Mouse (Mus musculus) limb, embryonic 15.5 days (tissue): Measurements from ENCODE around the gene Pdha2. TPM values are rescaled to one million over a fixed set of nuclear protein-coding genes. Genes with fewer than 3 reads are reported as not detected.

ENCODE experiments used
- ATAC-seq: fragments of 200-750 bp; cut with Nextera tagmentation; 2 replicates; pipeline ENCODE4 v1.8.0; 2017; ENCODE audit warnings: low read depth, moderate TSS enrichment; ENCODE audit not compliant: insufficient number of reproducible peaks, low FRiP score, low TSS enrichment
- H3K27ac ChIP-seq: fragments of 300-500 bp; sonication (generic); 2 replicates; pipeline ENCODE4 v1.5.1; 2015; ENCODE audit warnings: moderate library complexity, mild to moderate bottlenecking, inconsistent platforms
- H3K27me3 ChIP-seq: fragments of 300-500 bp; sonication (generic); 2 replicates; pipeline ENCODE4 v1.6.1; 2015; ENCODE audit warnings: inconsistent platforms
- H3K36me3 ChIP-seq: fragments of 300-500 bp; sonication (generic); 2 replicates; pipeline ENCODE4 v1.6.1; 2015; ENCODE audit warnings: inconsistent platforms
- H3K4me1 ChIP-seq: fragments of 300-500 bp; sonication (generic); 2 replicates; pipeline ENCODE4 v1.6.1; 2015; ENCODE audit warnings: inconsistent platforms
- H3K4me2 ChIP-seq: fragments of 300-500 bp; sonication (generic); 2 replicates; pipeline ENCODE4 v1.6.1; 2015; ENCODE audit warnings: mild to moderate bottlenecking, inconsistent platforms
- H3K4me3 ChIP-seq: fragments of 300-500 bp; sonication (generic); 2 replicates; pipeline ENCODE4 v1.5.1; 2015; ENCODE audit warnings: mild to moderate bottlenecking, inconsistent platforms
- H3K9ac ChIP-seq: fragments of 300-500 bp; sonication (generic); 2 replicates; pipeline ENCODE4 v1.6.1; 2015; ENCODE audit warnings: inconsistent platforms
- H3K9me3 ChIP-seq: fragments of 300-500 bp; sonication (generic); 2 replicates; pipeline ENCODE4 v1.6.1; 2016; ENCODE audit warnings: inconsistent platforms
- WGBS: fragments of 180-500 bp; shearing (Covaris S2); methylation state at CpG from one replicate; pipeline ENCODE4 v1.1.7; 2015; 5-methylcytosine and 5-hydroxymethylcytosine counted together
- polyA plus RNA-seq: library from polyadenylated mRNA; unstranded; fragments of >200 nt; fragmentation: Nextera tagmentation; extraction: Ambion mirVana; gene quantifications from 2 replicates; pipeline ENCODE4 v1.2.1, GENCODE M21; 2015

Pdha2 gene
- polyA plus RNA-seq, 1 experiment from 2014 or later = not detected

DNA sequence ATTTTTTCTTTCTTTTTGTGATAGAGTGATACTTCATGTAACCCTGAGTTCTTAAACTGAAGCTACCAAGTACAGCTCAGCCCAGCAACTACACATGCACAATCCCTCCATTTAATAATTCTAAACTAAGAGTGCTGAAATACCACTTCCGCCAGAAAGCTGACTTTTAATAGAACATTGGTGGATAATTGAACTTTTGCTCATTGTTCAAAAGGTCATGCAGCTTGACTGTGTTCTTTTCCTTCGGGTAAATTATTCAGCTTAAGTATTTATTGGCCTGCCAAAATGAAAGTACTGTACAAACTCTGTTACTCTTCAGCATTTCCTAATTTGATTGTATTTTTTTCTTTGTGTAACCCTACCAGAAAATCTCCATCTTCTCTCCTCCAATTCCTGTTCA lies 10.4 kb downstream of the Pdha2 start:
- Histone ChIP-seq H3K4me2 (no peak overlapping the region), H3K27ac (no peak overlapping the region), H3K4me3 (no peak overlapping the region), H3K27me3 (no peaks in the 10 kb centered on the region), H3K9ac (no peak overlapping the region), H3K4me1 (no peaks in the 10 kb centered on the region), H3K36me3 (no peaks in the 10 kb centered on the region), H3K9me3 (no peaks in the 10 kb centered on the region)
- WGBS = 60% methylated on average over 2 of the region's 2 CpGs
- ATAC-seq = no peak

DNA sequence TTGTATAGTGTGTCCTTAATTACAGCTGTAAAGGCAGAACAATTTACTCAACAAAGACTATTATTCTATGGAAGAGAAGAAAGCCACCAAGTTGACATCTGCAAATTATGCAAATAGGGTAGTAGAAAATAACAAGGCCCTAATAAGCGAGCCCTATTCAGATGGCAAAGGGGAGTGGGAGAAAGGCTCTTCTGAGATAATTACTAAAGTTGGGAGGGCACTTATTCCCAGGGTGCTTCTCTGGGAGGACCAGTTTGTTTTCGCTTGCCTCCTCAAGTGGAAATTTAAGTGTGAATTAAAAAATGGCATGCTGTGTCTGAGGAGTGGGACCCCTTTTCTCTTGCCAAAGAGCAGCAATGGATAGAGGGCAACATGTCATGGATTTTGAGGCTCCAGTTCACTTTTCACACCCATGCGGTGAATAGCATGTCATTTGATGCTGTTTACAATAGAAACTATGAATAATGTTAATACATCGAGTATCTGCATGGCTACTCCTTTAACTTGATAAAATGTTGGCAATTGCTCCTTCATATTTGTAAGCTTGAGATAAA lies 14.8 kb downstream of the Pdha2 start:
- no peak overlapping the region for H3K9ac ChIP-seq
- 77% methylated on average over 4 of the region's 4 CpGs for WGBS
- no peak for ATAC-seq
- H3K4me1 ChIP-seq = no peaks in the 10 kb centered on the region
- H3K4me3 ChIP-seq = no peak overlapping the region
- H3K9me3 ChIP-seq = no peaks in the 10 kb centered on the region
- no peaks in the 10 kb centered on the region for H3K36me3 ChIP-seq
- no peaks in the 10 kb centered on the region for H3K27me3 ChIP-seq
- no peak overlapping the region for H3K27ac ChIP-seq
- H3K4me2 ChIP-seq = no peak overlapping the region

DNA sequence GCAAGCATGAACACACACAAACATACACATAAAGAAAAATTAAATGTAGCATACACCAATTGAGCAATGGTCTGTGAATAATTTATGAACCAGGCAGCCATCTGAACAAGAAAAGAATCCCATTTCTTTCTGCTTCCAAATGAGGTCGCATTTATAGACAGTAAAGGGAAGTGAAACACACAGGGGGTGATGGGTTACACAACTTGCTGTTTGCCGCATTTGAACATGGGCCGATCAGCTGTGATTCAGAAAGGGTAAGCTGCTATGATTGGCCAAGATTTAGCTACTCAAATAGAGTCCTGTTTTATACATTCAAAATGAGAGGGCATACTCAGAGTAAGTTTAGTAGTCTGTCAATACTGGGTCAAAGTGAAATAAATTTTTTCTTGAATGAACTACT lies 20.5 kb downstream of the Pdha2 start:
- H3K9ac ChIP-seq = no peak overlapping the region
- no peak overlapping the region for H3K4me2 ChIP-seq
- H3K4me3 ChIP-seq = no peak overlapping the region
- 63% methylated on average over 3 of the region's 3 CpGs for WGBS
- H3K4me1 ChIP-seq = no peaks in the 10 kb centered on the region
- H3K27me3 ChIP-seq = no peaks in the 10 kb centered on the region
- H3K27ac ChIP-seq = no peak overlapping the region
- no peaks in the 10 kb centered on the region for H3K36me3 ChIP-seq
- no peak for ATAC-seq
- H3K9me3 ChIP-seq = no peaks in the 10 kb centered on the region

DNA sequence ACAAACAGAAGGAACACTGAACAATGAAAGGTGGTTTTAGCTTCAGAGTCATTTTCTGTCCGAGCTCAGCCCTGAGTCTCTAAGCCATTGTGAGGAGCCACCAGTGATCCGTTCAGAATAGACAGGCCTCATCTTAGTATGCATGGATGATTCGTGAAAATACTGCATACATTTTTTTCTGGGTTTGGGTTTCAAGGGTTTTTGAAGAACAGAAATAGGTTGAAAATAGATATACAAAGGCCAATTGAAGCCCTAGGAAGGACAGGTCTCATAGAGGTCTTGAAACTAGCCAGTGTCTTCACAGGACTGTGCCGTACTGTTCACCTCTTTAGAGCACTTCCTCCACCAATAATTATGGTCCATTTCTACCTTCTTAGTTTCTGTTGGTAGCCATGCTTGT lies 21.7 kb downstream of the Pdha2 start:
- H3K27me3 ChIP-seq = no peaks in the 10 kb centered on the region
- ATAC-seq = no peak
- no peaks in the 10 kb centered on the region for H3K36me3 ChIP-seq
- H3K4me2 ChIP-seq = no peak overlapping the region
- H3K27ac ChIP-seq = no peak overlapping the region
- no peak overlapping the region for H3K9ac ChIP-seq
- H3K4me1 ChIP-seq = no peaks in the 10 kb centered on the region
- 81% methylated on average over 4 of the region's 4 CpGs for WGBS
- no peaks in the 10 kb centered on the region for H3K9me3 ChIP-seq
- H3K4me3 ChIP-seq = no peak overlapping the region

DNA sequence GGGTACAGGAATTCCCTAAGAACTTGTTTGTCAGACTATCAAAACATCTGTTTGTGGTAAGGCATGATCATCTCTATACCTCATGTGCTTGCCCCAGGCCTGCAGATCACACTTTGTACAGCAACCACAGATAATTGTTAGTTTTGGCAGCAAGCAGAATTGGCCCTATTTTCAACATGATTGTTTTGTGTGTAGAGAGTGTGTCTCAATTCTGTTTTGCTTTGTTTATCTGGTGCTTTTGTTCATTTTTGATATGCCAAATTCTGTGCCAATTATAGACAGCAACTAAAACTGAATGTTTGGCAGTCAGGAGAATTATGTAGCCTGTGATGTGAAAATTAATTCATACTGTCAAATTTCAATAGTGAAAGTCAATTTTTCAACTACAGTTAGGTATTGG lies 51.2 kb downstream of the Pdha2 start:
- Histone ChIP-seq H3K27ac (no peak overlapping the region), H3K4me3 (no peak overlapping the region), H3K4me2 (no peak overlapping the region), H3K36me3 (no peaks in the 10 kb centered on the region), H3K9me3 (no peaks in the 10 kb centered on the region), H3K27me3 (no peaks in the 10 kb centered on the region), H3K9ac (no peak overlapping the region), H3K4me1 (no peaks in the 10 kb centered on the region)
- no peak for ATAC-seq
